Mouse (Mus musculus): ENCODE measurements around the gene Ticam1. TPM values are rescaled to one million over a fixed set of nuclear protein-coding genes. Genes with fewer than 3 reads are reported as not detected.

Ticam1 gene
- polyA plus RNA-seq, 1 experiment from 2014 or later: 1.5 TPM

DNA sequence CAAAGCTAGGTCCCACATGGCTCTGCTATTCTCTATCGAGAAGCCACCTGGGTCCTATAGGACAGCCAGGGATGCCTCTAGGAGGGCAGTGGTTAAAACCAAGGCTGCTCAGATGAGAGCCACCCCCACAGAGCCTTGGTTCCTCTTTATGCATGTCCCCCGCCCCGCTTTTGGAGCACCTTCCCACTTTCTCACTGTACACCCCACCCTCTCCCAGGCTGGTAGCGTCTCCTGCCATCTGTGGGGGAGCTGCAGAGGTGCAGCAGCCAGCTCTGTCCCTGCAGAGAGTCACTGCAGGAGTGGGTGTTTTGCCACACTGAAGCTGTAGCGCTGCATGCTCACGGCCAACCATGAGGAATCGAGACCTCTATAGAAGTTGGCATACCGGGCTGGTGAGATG is 6.7 kb upstream of the Ticam1 start:
- Histone ChIP-seq H3K9ac (ENCODE audit: low read depth, low read length) (no peak overlapping the region), H3K9me3 (ENCODE audit: control insufficient read depth, low read length) (no peaks in the 10 kb centered on the region), H3K36me3 (ENCODE audit: control insufficient read depth, insufficient read depth, low read length) (no peaks in the 10 kb centered on the region), H3K27ac (ENCODE audit: low read depth, low read length) (no peak overlapping the region), H3K4me2 (ENCODE audit: low read length) (no peak overlapping the region), H3K4me1 (ENCODE audit: control insufficient read depth, insufficient read depth, low read depth, low read length) (no peaks in the 10 kb centered on the region), H3K4me3 (ENCODE audit: low read length) (no peak overlapping the region), H3K27me3 (replicated peaks; ENCODE audit: control insufficient read depth, insufficient read depth, low read length) (no peaks in the 10 kb centered on the region)
- no peak for ATAC-seq
- 93% methylated on average over 8 of the region's 8 CpGs for WGBS

DNA sequence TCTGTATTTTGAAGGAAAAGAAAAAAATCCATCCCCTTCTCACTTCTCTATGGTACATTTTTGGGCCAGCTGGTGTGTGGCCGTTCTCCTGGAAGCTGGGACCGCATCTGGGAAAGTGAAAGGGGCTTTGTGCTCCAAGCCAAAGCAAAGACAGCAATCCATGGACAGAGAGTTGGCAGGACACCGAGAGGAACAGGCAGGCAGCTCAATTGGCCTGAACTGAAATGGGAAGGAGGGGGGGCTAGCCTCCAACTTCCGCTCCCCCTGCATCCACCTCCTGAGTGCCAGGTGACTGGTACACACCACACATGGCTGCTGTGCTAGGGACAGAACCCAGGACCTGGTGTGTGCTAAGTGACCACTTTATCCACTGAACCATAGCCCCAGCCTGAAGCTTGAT is 6.2 kb upstream of the Ticam1 start:
- Histone ChIP-seq H3K4me1 (ENCODE audit: control insufficient read depth, insufficient read depth, low read depth, low read length) (no peaks in the 10 kb centered on the region), H3K9ac (ENCODE audit: low read depth, low read length) (no peak overlapping the region), H3K27me3 (replicated peaks; ENCODE audit: control insufficient read depth, insufficient read depth, low read length) (no peaks in the 10 kb centered on the region), H3K9me3 (ENCODE audit: control insufficient read depth, low read length) (no peaks in the 10 kb centered on the region), H3K4me3 (ENCODE audit: low read length) (no peak overlapping the region), H3K27ac (ENCODE audit: low read depth, low read length) (peak overlapping the region; percentile 44; the same call in 1 of the 2 replicates), H3K36me3 (ENCODE audit: control insufficient read depth, insufficient read depth, low read length) (no peaks in the 10 kb centered on the region), H3K4me2 (ENCODE audit: low read length) (no peak overlapping the region)
- peak; percentile 53; the same call in 1 of the 2 replicates for ATAC-seq
- 68% methylated on average over 4 of the region's 4 CpGs for WGBS

DNA sequence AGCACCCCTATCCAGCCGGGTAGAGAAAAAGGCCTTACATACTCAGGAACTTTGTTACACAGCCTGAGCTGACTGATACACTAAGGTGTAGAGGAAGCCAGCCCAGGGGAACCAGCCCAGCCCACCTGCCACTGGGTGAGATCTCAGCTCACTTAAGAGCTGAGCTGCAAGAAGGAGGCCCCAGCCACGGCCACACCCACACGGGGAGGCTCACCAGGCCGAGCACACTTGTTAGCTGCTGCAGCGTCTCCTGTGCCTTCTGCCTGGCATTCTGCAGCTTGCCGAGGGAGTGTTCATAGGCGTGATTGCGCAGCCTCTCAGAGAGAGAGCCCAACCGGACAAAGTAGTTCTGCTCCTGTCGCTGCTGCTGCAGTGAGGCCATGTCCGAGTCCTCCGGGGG is 4.6 kb upstream of the Ticam1 start:
- peaks cover 10% of the 10 kb centered on the region for H3K4me1 ChIP-seq (ENCODE audit: control insufficient read depth, insufficient read depth, low read depth, low read length)
- H3K9ac ChIP-seq (ENCODE audit: low read depth, low read length): no peak overlapping the region
- ATAC-seq: no peak
- no peak overlapping the region for H3K4me2 ChIP-seq (ENCODE audit: low read length)
- H3K27me3 ChIP-seq (replicated peaks; ENCODE audit: control insufficient read depth, insufficient read depth, low read length): no peaks in the 10 kb centered on the region
- no peak overlapping the region for H3K4me3 ChIP-seq (ENCODE audit: low read length)
- no peak overlapping the region for H3K27ac ChIP-seq (ENCODE audit: low read depth, low read length)
- 88% methylated on average over 12 of the region's 12 CpGs for WGBS
- no peaks in the 10 kb centered on the region for H3K36me3 ChIP-seq (ENCODE audit: control insufficient read depth, insufficient read depth, low read length)
- no peaks in the 10 kb centered on the region for H3K9me3 ChIP-seq (ENCODE audit: control insufficient read depth, low read length)

DNA sequence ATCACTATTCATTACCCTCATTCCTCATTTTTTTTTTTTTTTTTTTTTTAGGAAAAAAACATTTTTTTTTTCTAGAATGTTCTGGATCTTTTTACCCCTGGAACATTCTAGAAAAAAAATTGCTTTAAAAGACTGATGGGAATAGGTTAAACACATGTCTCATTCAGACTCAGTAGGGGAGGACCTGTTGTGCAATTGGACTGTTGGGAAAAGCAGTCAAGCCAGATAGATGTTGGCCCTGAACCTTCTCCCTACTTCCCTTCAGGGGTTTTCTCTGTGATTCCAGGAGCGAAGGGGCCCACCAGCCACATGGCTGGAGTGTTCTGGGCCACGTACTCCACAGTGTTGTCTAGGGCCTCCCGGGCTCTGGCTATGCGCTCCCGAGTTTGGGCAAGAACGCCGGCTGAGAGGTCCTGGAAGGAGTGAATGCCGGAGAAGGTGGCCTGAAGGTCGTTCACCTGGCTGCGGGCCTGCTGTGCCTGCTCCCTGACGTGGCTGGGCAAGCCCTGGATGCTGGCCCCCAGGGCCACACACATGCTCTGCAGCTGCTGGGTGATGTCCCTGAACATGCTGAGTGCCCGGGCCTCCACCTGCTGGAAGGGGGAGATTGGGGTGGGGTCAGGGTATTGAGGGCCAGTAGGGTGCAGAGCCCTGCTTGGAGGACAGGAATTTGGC is 3.0 kb upstream of the Ticam1 start:
- H3K4me3 ChIP-seq (ENCODE audit: low read length): no peak overlapping the region
- no peak overlapping the region for H3K9ac ChIP-seq (ENCODE audit: low read depth, low read length)
- H3K9me3 ChIP-seq (ENCODE audit: control insufficient read depth, low read length): no peaks in the 10 kb centered on the region
- H3K36me3 ChIP-seq (ENCODE audit: control insufficient read depth, insufficient read depth, low read length): no peaks in the 10 kb centered on the region
- 83% methylated on average over 12 of the region's 12 CpGs for WGBS
- H3K27me3 ChIP-seq (replicated peaks; ENCODE audit: control insufficient read depth, insufficient read depth, low read length): no peaks in the 10 kb centered on the region
- H3K27ac ChIP-seq (ENCODE audit: low read depth, low read length): no peak overlapping the region
- no peak for ATAC-seq
- H3K4me1 ChIP-seq (ENCODE audit: control insufficient read depth, insufficient read depth, low read depth, low read length): peaks cover 12% of the 10 kb centered on the region
- H3K4me2 ChIP-seq (ENCODE audit: low read length): no peak overlapping the region

DNA sequence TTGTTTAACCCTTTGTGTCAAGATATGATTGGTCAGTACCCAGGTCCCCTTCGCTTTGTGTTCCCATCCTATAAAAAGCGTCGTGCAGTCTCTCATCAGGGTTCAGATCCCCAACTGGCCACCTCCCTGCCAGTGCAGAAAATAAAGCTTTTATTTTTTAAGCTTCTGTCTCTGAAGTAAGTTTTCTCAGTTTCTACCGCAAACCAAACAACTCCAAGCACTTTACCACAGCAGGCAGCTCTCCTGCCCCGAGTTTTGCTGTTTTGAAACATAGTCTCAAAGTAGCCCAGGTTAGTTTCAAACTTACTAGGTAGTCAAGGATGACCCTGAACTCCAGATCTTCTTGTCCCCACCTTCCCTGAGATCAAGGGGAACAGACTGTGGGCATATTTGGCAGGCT is 1.8 kb upstream of the Ticam1 start:
- Histone ChIP-seq H3K36me3 (ENCODE audit: control insufficient read depth, insufficient read depth, low read length) (no peaks in the 10 kb centered on the region), H3K9ac (ENCODE audit: low read depth, low read length) (no peak overlapping the region), H3K4me2 (ENCODE audit: low read length) (no peak overlapping the region), H3K27me3 (replicated peaks; ENCODE audit: control insufficient read depth, insufficient read depth, low read length) (no peaks in the 10 kb centered on the region), H3K4me1 (ENCODE audit: control insufficient read depth, insufficient read depth, low read depth, low read length) (peaks cover 12% of the 10 kb centered on the region), H3K27ac (ENCODE audit: low read depth, low read length) (no peak overlapping the region), H3K9me3 (ENCODE audit: control insufficient read depth, low read length) (no peaks in the 10 kb centered on the region), H3K4me3 (ENCODE audit: low read length) (no peak overlapping the region)
- WGBS: 96% methylated on average over 5 of the region's 5 CpGs
- ATAC-seq: no peak

DNA sequence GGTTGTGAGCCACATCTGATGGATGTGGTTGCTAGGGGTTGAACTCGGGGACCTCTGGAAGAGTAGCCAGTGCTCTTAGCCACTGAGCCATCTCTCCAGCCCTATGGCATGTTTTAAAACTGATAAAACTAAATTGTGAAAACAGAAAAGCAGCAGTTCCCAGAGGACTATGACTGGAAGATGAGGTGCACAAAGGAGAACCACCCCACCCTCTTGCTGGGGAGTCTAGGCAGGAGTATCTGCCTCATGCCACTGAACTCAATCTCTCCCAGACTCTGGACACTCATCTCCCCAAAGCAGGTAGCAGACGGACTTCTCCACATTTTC is 944 bp upstream of the Ticam1 start:
- Histone ChIP-seq H3K4me2 (ENCODE audit: low read length) (no peak overlapping the region), H3K9ac (ENCODE audit: low read depth, low read length) (no peak overlapping the region), H3K27ac (ENCODE audit: low read depth, low read length) (no peak overlapping the region), H3K4me3 (ENCODE audit: low read length) (no peak overlapping the region), H3K27me3 (replicated peaks; ENCODE audit: control insufficient read depth, insufficient read depth, low read length) (no peaks in the 10 kb centered on the region), H3K36me3 (ENCODE audit: control insufficient read depth, insufficient read depth, low read length) (no peaks in the 10 kb centered on the region), H3K4me1 (ENCODE audit: control insufficient read depth, insufficient read depth, low read depth, low read length) (peaks cover 12% of the 10 kb centered on the region), H3K9me3 (ENCODE audit: control insufficient read depth, low read length) (no peaks in the 10 kb centered on the region)
- WGBS: 51% methylated on average over 2 of the region's 2 CpGs
- ATAC-seq: no peak

DNA sequence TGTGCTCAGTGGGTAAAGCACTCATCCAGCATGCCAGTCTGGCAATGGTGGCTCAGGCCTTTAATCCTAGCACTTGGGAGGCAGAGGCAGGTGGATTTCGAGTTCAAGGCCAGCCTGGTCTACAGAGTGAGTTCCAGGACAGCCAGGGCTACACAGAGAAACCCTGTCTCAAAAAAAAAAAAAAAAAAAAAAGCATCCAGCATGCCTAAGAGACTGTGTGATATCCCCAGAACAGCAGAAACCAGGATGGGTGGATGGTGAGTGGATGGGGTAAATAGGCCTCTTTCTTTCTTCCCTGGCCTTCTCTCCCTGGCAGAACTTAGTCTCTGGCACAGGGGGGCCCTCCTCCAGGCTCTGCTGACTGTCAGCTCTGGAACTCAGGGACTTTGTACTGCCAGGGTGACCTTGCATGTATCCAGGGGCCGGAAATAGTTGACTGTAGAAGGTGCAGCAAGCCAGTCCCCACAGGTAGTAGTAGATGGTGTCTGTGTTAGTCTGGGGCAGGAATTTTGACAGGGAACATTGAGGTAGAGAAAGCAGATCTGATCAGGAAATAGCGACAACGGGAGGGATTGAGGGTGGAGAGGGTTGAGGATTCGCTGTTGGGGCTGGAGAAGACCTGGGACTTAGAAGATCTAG is 625 bp downstream of the Ticam1 start:
- Histone ChIP-seq H3K4me3 (ENCODE audit: low read length) (peak overlapping the region; percentile 50), H3K27me3 (replicated peaks; ENCODE audit: control insufficient read depth, insufficient read depth, low read length) (no peaks in the 10 kb centered on the region), H3K4me2 (ENCODE audit: low read length) (peak overlapping the region; percentile 82), H3K27ac (ENCODE audit: low read depth, low read length) (peak overlapping the region; percentile 66), H3K4me1 (ENCODE audit: control insufficient read depth, insufficient read depth, low read depth, low read length) (peaks cover 12% of the 10 kb centered on the region), H3K9me3 (ENCODE audit: control insufficient read depth, low read length) (no peaks in the 10 kb centered on the region), H3K36me3 (ENCODE audit: control insufficient read depth, insufficient read depth, low read length) (no peaks in the 10 kb centered on the region), H3K9ac (ENCODE audit: low read depth, low read length) (peak overlapping the region; percentile 69)
- 31% methylated on average over 5 of the region's 5 CpGs for WGBS
- ATAC-seq: 0 out of 2 replicates have a peak, but pooled peaks have one; percentile 13

DNA sequence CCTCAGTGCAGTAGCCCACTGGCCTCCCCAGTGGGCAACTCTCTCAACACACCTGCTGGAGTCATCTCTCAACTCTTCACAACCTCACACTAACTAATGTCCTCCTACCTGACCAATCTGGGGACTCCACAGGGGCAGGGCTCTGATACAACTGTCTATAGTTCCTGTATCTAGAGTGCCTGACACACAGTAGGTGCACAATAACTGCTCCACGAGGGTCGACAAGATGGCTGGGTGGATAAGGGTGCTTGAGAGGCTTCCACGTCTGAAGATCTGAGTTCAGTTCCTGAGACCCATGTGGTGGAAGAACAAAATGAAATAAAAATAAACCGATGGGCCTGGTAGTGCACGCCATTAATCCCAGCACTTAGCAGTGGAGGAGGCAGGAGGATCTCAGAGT is 2.6 kb downstream of the Ticam1 start:
- Histone ChIP-seq H3K9me3 (ENCODE audit: control insufficient read depth, low read length) (no peaks in the 10 kb centered on the region), H3K9ac (ENCODE audit: low read depth, low read length) (no peak overlapping the region), H3K4me3 (ENCODE audit: low read length) (no peak overlapping the region), H3K4me1 (ENCODE audit: control insufficient read depth, insufficient read depth, low read depth, low read length) (peaks cover 18% of the 10 kb centered on the region), H3K27ac (ENCODE audit: low read depth, low read length) (no peak overlapping the region), H3K4me2 (ENCODE audit: low read length) (no peak overlapping the region), H3K27me3 (replicated peaks; ENCODE audit: control insufficient read depth, insufficient read depth, low read length) (no peaks in the 10 kb centered on the region), H3K36me3 (ENCODE audit: control insufficient read depth, insufficient read depth, low read length) (no peaks in the 10 kb centered on the region)
- ATAC-seq: no peak
- 89% methylated on average over 5 of the region's 5 CpGs for WGBS

DNA sequence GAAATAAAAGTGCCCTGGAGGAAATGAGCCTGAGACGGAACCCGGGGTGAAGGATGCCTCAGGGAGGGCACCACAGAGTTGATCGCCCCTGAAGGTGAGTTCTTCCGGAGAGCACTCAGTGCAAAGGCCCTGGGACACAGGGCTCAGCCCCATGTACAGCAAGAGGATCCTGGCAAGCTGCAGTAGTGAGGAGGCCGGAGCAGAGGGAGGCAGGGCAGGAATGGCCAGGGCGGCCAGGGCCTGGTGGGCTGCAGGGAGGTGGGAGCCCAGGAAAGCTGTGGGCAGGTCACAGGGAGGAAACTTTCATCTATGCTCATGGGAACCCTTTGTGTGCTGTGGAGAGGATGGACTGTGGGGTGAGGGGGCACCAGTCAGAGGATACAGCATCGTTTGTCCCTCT is 3.1 kb downstream of the Ticam1 start:
- ATAC-seq: no peak
- Histone ChIP-seq H3K4me1 (ENCODE audit: control insufficient read depth, insufficient read depth, low read depth, low read length) (peaks cover 18% of the 10 kb centered on the region), H3K4me2 (ENCODE audit: low read length) (no peak overlapping the region), H3K9ac (ENCODE audit: low read depth, low read length) (no peak overlapping the region), H3K4me3 (ENCODE audit: low read length) (no peak overlapping the region), H3K27ac (ENCODE audit: low read depth, low read length) (no peak overlapping the region), H3K27me3 (replicated peaks; ENCODE audit: control insufficient read depth, insufficient read depth, low read length) (no peaks in the 10 kb centered on the region), H3K9me3 (ENCODE audit: control insufficient read depth, low read length) (no peaks in the 10 kb centered on the region), H3K36me3 (ENCODE audit: control insufficient read depth, insufficient read depth, low read length) (no peaks in the 10 kb centered on the region)
- 84% methylated on average over 7 of the region's 7 CpGs for WGBS
